Mouse (Mus musculus) megakaryocyte-erythroid progenitor cell, adult 5-6 weeks (primary cell): Measurements from ENCODE around the gene Ralgapa2. TPM values are rescaled to one million over a fixed set of nuclear protein-coding genes. Genes with fewer than 3 reads are reported as not detected.

Source experiments
- ATAC-seq: replicated peaks from 2 replicates; pipeline ENCODE4 v1.8.0; 2016; ENCODE audit warnings: mild to moderate bottlenecking, inconsistent platforms; ENCODE audit not compliant: severe bottlenecking, poor library complexity, low FRiP score, low TSS enrichment
- total RNA-seq, 2 experiments: library from RNA; stranded (forward) in 1 of 2; stranded (reverse) in 1 of 2; fragments of 200-1000, 215-1000 nt in 1 of 2; fragments of >200 nt in 1 of 2; fragmentation: Nextera tagmentation in 1 of 2; gene quantifications; 2 replicates each; pipeline ENCODE4 v1.2.3; 2014 to 2017

Ralgapa2 gene
- total RNA-seq, 2 experiments from 2014 or later = 11.4 to 27.1 TPM

- no peak for ATAC-seq
Measured at GRCm38 (mm10) chr2:146281346-146281745, 230.8 kb downstream of the Ralgapa2 start.

GRCm38 (mm10) chr2:146280921-146281274 lies 231.2 kb downstream of the Ralgapa2 start:
- no peak for ATAC-seq

GRCm38 (mm10) chr2:146280221-146280920 lies 231.8 kb downstream of the Ralgapa2 start:
- ATAC-seq = no peak

GRCm38 (mm10) chr2:146279430-146280220 lies 232.5 kb downstream of the Ralgapa2 start:
- no peak for ATAC-seq

- ATAC-seq = no peak
Measured at GRCm38 (mm10) chr2:146278381-146278780, 233.8 kb downstream of the Ralgapa2 start.

- ATAC-seq = no peak
Measured at GRCm38 (mm10) chr2:146266539-146266938, 245.6 kb downstream of the Ralgapa2 start.

GRCm38 (mm10) chr2:146265045-146265444 lies 247.1 kb downstream of the Ralgapa2 start:
- ATAC-seq = 0 out of 2 replicates have a peak, but pooled peaks have one; percentile 42

GRCm38 (mm10) chr2:146262966-146263365 lies 249.2 kb downstream of the Ralgapa2 start:
- no peak for ATAC-seq

GRCm38 (mm10) chr2:146262215-146262614 lies 249.9 kb downstream of the Ralgapa2 start:
- ATAC-seq = no peak

- no peak for ATAC-seq
Measured at GRCm38 (mm10) chr2:146261146-146261545, 251.0 kb downstream of the Ralgapa2 start.

GRCm38 (mm10) chr2:146259787-146260560 lies 252.2 kb downstream of the Ralgapa2 start:
- no peak for ATAC-seq

- peak; percentile 90 for ATAC-seq
Measured at GRCm38 (mm10) chr2:146258736-146259469, 253.2 kb downstream of the Ralgapa2 start.

- ATAC-seq = no peak
Measured at GRCm38 (mm10) chr2:146257609-146258008, 254.5 kb downstream of the Ralgapa2 start.

- ATAC-seq = no peak
Measured at GRCm38 (mm10) chr2:146257037-146257436, 255.1 kb downstream of the Ralgapa2 start.

- ATAC-seq = no peak
Measured at GRCm38 (mm10) chr2:146256321-146256875, 255.7 kb downstream of the Ralgapa2 start.

GRCm38 (mm10) chr2:146255636-146256035 lies 256.5 kb downstream of the Ralgapa2 start:
- no peak for ATAC-seq

- no peak for ATAC-seq
Measured at GRCm38 (mm10) chr2:146254387-146254786, 257.8 kb downstream of the Ralgapa2 start.

- no peak for ATAC-seq
Measured at GRCm38 (mm10) chr2:146250236-146250904, 261.8 kb downstream of the Ralgapa2 start.

- ATAC-seq = no peak
Measured at GRCm38 (mm10) chr2:146249033-146249432, 263.1 kb downstream of the Ralgapa2 start.
